Mouse (Mus musculus): ENCODE results near the gene Gm28053. TPM values are rescaled to one million over a fixed set of nuclear protein-coding genes. Genes with fewer than 3 reads are reported as not detected.

Gm28053 gene
- polyA plus RNA-seq, 1 experiment from 2014 or later: 1.1 TPM

- Histone ChIP-seq H3K4me2 (ENCODE audit: low read depth, low read length) (no peak overlapping the region), H3K4me1 (ENCODE audit: insufficient read depth) (no peaks in the 10 kb centered on the region), H3K9ac (replicated peaks) (no peak overlapping the region), H3K36me3 (replicated peaks; ENCODE audit: insufficient read depth, low read length) (no peaks in the 10 kb centered on the region), H3K9me3 (ENCODE audit: low read length) (no peaks in the 10 kb centered on the region), H3K27me3 (ENCODE audit: insufficient read depth, low read length) (no peaks in the 10 kb centered on the region), H3K4me3 (ENCODE audit: low read depth, low read length) (no peak overlapping the region), H3K27ac (ENCODE audit: low read depth) (no peak overlapping the region; the same call in 1 of the 2 replicates)
- peak; percentile 60; the same call in 1 of the 2 replicates for TF ChIP-seq EP300 (IDR thresholded peaks at IDR 0.05; ENCODE audit: low read depth)
- no peak for TF ChIP-seq CTCF (IDR thresholded peaks at IDR 0.05; ENCODE audit: low read depth)
- WGBS (ENCODE audit: insufficient replicate concordance): 55% methylated on average over 1 of the region's 1 CpGs
- DNase-seq: no peak
- peak; percentile 36; the same call in 1 of the 2 replicates for ATAC-seq
Measured at GRCm38 (mm10) chr6:48785189-48785588, 66.8 kb downstream of the Gm28053 start.

GRCm38 (mm10) chr6:48785601-48786000, 67.2 kb downstream of the Gm28053 start:
- Histone ChIP-seq H3K9ac (replicated peaks) (no peak overlapping the region), H3K4me2 (ENCODE audit: low read depth, low read length) (no peak overlapping the region), H3K36me3 (replicated peaks; ENCODE audit: insufficient read depth, low read length) (no peaks in the 10 kb centered on the region), H3K27ac (ENCODE audit: low read depth) (no peak overlapping the region; the same call in 1 of the 2 replicates), H3K27me3 (ENCODE audit: insufficient read depth, low read length) (no peaks in the 10 kb centered on the region), H3K4me3 (ENCODE audit: low read depth, low read length) (no peak overlapping the region), H3K9me3 (ENCODE audit: low read length) (no peaks in the 10 kb centered on the region), H3K4me1 (ENCODE audit: insufficient read depth) (no peaks in the 10 kb centered on the region)
- 77% methylated on average over 2 of the region's 2 CpGs for WGBS (ENCODE audit: insufficient replicate concordance)
- ATAC-seq (no peak), DNase-seq (no peak)
- TF ChIP-seq EP300 (IDR thresholded peaks at IDR 0.05; ENCODE audit: low read depth): no peak
- TF ChIP-seq CTCF (IDR thresholded peaks at IDR 0.05; ENCODE audit: low read depth): no peak

DNA sequence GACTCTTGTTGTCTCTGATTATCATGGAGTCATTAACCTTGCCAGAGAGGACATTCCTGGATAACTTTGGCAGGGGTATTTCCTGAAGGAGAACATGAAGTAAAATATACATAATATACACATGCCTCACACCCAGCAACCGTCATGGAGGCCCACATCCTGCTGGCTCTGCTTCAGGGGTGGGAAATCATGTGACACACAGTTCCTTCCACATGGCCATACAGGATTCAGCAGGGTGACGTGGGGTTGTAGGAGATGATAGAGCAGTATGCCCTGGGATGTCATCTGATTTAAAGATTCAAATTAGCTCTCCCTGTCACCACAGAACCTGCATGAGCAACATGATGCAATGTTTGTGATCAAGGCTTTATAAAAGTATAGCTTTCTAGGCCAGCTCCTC, 69.5 kb downstream of the Gm28053 start:
- whole genome bisulfite sequencing (ENCODE audit: insufficient replicate concordance): 67% methylated on average over 2 of the region's 2 CpGs
- no peaks in the 10 kb centered on the region for H3K9me3 ChIP-seq (ENCODE audit: low read length)
- no peak for DNase-seq

GRCm38 (mm10) chr6:48801897-48802296, 83.5 kb downstream of the Gm28053 start:
- no peaks in the 10 kb centered on the region for H3K9me3 ChIP-seq (ENCODE audit: low read length)
- DNase-seq (no peak), ATAC-seq (no peak)
- WGBS (ENCODE audit: insufficient replicate concordance): 38% methylated on average over 1 of the region's 1 CpGs
- H3K4me2 ChIP-seq (ENCODE audit: low read depth, low read length): no peak overlapping the region
- H3K4me3 ChIP-seq (ENCODE audit: low read depth, low read length): no peak overlapping the region
- no peak overlapping the region for H3K27ac ChIP-seq (ENCODE audit: low read depth)
- no peak overlapping the region for H3K9ac ChIP-seq (replicated peaks)
- no peaks in the 10 kb centered on the region for H3K4me1 ChIP-seq (ENCODE audit: insufficient read depth)
- H3K36me3 ChIP-seq (replicated peaks; ENCODE audit: insufficient read depth, low read length): no peaks in the 10 kb centered on the region
- TF ChIP-seq CTCF (IDR thresholded peaks at IDR 0.05; ENCODE audit: low read depth) (no peak), EP300 (IDR thresholded peaks at IDR 0.05; ENCODE audit: low read depth) (no peak)
- no peaks in the 10 kb centered on the region for H3K27me3 ChIP-seq (ENCODE audit: insufficient read depth, low read length)

More for the DNA sequence above, 69.5 kb downstream of the Gm28053 start:
- no peak for ATAC-seq
- H3K9ac ChIP-seq (replicated peaks): no peak overlapping the region
- H3K4me1 ChIP-seq (ENCODE audit: insufficient read depth): no peaks in the 10 kb centered on the region
- no peak for TF ChIP-seq CTCF (IDR thresholded peaks at IDR 0.05; ENCODE audit: low read depth)
- no peak for TF ChIP-seq EP300 (IDR thresholded peaks at IDR 0.05; ENCODE audit: low read depth)
- H3K27me3 ChIP-seq (ENCODE audit: insufficient read depth, low read length): no peaks in the 10 kb centered on the region
- H3K27ac ChIP-seq (ENCODE audit: low read depth): no peak overlapping the region
- H3K4me3 ChIP-seq (ENCODE audit: low read depth, low read length): no peak overlapping the region
- no peaks in the 10 kb centered on the region for H3K36me3 ChIP-seq (replicated peaks; ENCODE audit: insufficient read depth, low read length)
- H3K4me2 ChIP-seq (ENCODE audit: low read depth, low read length): no peak overlapping the region

Other genes with a start within 250 kb of the Gm28053 start
- 1.1 and 1.2 TPM in 2 replicates for gene Atp6v0e2, start 181.0 kb upstream of the Gm28053 start, polyA plus RNA-seq (2015; fragmentation: Nextera tagmentation; extraction: Ambion mirVana)
- gene Lrrc61, start 163.8 kb upstream of the Gm28053 start, polyA plus RNA-seq (2015; fragmentation: Nextera tagmentation; extraction: Ambion mirVana): 2.4 and 2.7 TPM in 2 replicates
- 485 and 531 TPM in 2 replicates for gene Rarres2, start 145.8 kb upstream of the Gm28053 start, polyA plus RNA-seq (2015; fragmentation: Nextera tagmentation; extraction: Ambion mirVana)
- gene Gm45021, start 129.0 kb upstream of the Gm28053 start, polyA plus RNA-seq (2015; fragmentation: Nextera tagmentation; extraction: Ambion mirVana): not detected in 2 replicates
- 14.4 and 14.8 TPM in 2 replicates for gene Repin1, start 124.7 kb upstream of the Gm28053 start, polyA plus RNA-seq (2015; fragmentation: Nextera tagmentation; extraction: Ambion mirVana)
- not detected in 2 replicates for gene Gm44965, start 124.7 kb upstream of the Gm28053 start, polyA plus RNA-seq (2015; fragmentation: Nextera tagmentation; extraction: Ambion mirVana)
- gene Zfp775, start 116.5 kb upstream of the Gm28053 start, polyA plus RNA-seq (2015; fragmentation: Nextera tagmentation; extraction: Ambion mirVana): 0.93 and 1.8 TPM in 2 replicates
- gene AI854703, start 91.8 kb upstream of the Gm28053 start, polyA plus RNA-seq (2015; fragmentation: Nextera tagmentation; extraction: Ambion mirVana): 0.16 and 0.20 TPM in 2 replicates
- 1.1 TPM in 2 replicates for gene Gimap8, start 71.4 kb upstream of the Gm28053 start, polyA plus RNA-seq (2015; fragmentation: Nextera tagmentation; extraction: Ambion mirVana)
- 10.2 and 10.9 TPM in 2 replicates for gene Gimap9, start 42.5 kb upstream of the Gm28053 start, polyA plus RNA-seq (2015; fragmentation: Nextera tagmentation; extraction: Ambion mirVana)
- gene Gimap4, start 34.1 kb upstream of the Gm28053 start, polyA plus RNA-seq (2015; fragmentation: Nextera tagmentation; extraction: Ambion mirVana): 13.5 and 14.5 TPM in 2 replicates
- 12.2 and 12.5 TPM in 2 replicates for gene Gimap6, start 10.4 kb upstream of the Gm28053 start, polyA plus RNA-seq (2015; fragmentation: Nextera tagmentation; extraction: Ambion mirVana)
- 0.59 and 0.65 TPM in 2 replicates for gene Gimap7, start within 50 bp of the Gm28053 start, polyA plus RNA-seq (2015; fragmentation: Nextera tagmentation; extraction: Ambion mirVana)
- 9.2 and 10.0 TPM in 2 replicates for gene Gimap1, start 20.4 kb downstream of the Gm28053 start, polyA plus RNA-seq (2015; fragmentation: Nextera tagmentation; extraction: Ambion mirVana)
- 4.7 and 5.9 TPM in 2 replicates for gene Gimap5, start 27.6 kb downstream of the Gm28053 start, polyA plus RNA-seq (2015; fragmentation: Nextera tagmentation; extraction: Ambion mirVana)
- 0.75 and 0.82 TPM in 2 replicates for gene Gimap3, start 52.2 kb downstream of the Gm28053 start, polyA plus RNA-seq (2015; fragmentation: Nextera tagmentation; extraction: Ambion mirVana)
- gene Tmem176a, start 122.3 kb downstream of the Gm28053 start, polyA plus RNA-seq (2015; fragmentation: Nextera tagmentation; extraction: Ambion mirVana): 174 and 198 TPM in 2 replicates
- gene Tmem176b, start 122.9 kb downstream of the Gm28053 start, polyA plus RNA-seq (2015; fragmentation: Nextera tagmentation; extraction: Ambion mirVana): 255 and 270 TPM in 2 replicates
- gene Aoc1, start 154.3 kb downstream of the Gm28053 start, polyA plus RNA-seq (2015; fragmentation: Nextera tagmentation; extraction: Ambion mirVana): 0.11 TPM in 2 replicates
- not detected in 2 replicates for gene 1600015I10Rik, start 211.3 kb downstream of the Gm28053 start, polyA plus RNA-seq (2015; fragmentation: Nextera tagmentation; extraction: Ambion mirVana)

Measured in liver, postnatal 0 days (tissue).